Mouse (Mus musculus): ENCODE data around the gene Mtch1. TPM values are rescaled to one million over a fixed set of nuclear protein-coding genes. Genes with fewer than 3 reads are reported as not detected.
A peak's percentile ranks its signal among the peaks of the same experiment; 100 is the strongest.

The Mtch1 gene
- polyA plus RNA-seq, 1 experiment from 2014 or later = 368 TPM

DNA sequence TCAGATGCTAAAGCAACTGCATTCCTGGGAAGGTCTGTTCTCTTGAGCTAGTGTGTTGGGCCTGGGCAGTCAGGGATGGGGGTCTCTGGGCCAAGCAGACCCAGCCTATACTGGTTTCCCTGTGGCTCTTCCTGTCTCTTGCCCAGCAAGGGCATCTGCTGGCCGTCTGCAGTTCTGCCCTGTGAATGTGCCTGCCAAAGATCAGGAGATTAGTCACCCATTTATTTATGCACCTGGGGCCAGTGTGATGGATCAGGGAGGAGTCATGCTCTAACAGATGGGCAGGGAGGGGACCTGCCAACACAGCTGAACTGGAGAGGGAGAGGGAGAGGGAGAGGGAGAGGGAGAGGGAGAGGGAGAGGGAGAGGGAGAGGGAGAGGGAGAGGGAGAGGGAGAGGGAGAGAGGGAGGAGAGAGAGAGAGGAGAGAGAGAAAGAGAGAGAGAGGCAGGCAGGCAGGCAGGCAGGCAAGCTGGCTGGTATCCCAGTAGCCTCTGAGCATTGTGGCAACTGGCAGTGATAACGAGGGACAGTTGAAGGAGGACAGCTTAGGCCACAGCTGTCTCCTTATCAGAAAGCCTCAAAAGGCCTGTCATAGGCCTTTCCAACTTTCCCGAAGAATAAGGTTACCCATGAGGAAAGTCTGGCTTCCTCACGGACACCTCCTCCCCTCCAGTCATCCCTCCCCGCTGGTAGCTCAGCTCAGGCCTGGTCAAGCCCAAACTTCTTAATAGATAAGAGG is 16.9 kb downstream of the Mtch1 start:
- no peaks in the 10 kb centered on the region for H3K9me3 ChIP-seq
- H3K4me3 ChIP-seq (replicated peaks) = no peak overlapping the region
- WGBS = 48% methylated on average over 5 of the region's 5 CpGs
- no peak overlapping the region for H3K27ac ChIP-seq
- no peak overlapping the region for H3K4me2 ChIP-seq
- peaks cover 15% of the 10 kb centered on the region for H3K4me1 ChIP-seq (replicated peaks)
- no peak overlapping the region for H3K9ac ChIP-seq (replicated peaks)
- no peak for ATAC-seq (ENCODE audit: insufficient number of reproducible peaks, insufficient read depth, low FRiP score, low TSS enrichment, low read depth)
- peaks cover 59% of the 10 kb centered on the region for H3K36me3 ChIP-seq
- peaks cover 27% of the 10 kb centered on the region for H3K27me3 ChIP-seq

DNA sequence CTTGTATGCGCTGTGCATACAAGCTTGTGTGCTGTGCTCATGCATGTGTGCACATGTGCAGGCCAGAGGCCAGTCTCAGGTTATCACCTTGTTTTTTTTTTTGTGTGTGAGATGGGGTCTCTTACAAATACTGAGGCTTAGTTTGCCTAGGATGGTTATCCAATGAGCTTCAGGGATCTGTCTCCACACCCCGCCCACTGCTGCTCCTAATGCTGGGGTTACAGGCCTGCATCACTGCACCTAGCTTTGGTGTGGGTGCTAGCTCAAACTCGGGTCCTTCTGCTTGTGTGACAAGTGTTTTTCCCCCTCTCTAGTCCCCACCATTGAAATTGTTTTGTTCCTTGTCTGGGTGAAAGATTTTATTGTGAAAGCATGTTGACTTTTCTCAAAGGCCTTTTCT is 17.5 kb downstream of the Mtch1 start:
- ATAC-seq (ENCODE audit: insufficient number of reproducible peaks, insufficient read depth, low FRiP score, low TSS enrichment, low read depth) = no peak
- no peak overlapping the region for H3K9ac ChIP-seq (replicated peaks)
- no peak overlapping the region for H3K27ac ChIP-seq

DNA sequence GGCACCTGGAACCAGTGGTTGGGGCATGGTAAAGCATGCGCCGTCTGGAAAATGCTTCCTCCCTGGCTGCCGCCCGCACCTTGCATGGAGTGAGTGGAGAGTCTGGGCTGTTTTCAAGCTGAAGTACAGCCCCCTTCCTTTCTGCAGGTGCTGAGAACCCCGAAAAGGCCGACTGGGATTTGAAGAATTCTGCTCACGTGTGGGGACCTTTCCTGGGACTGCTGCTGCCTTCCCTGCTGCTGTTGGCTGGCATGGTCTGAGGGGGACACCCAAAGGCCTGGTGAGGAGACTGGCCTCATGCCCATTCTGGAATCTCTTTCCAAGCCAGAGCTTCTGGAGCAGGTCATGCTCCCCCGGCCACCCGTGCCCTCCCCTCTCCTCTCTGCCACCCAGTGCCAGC is 20.0 kb downstream of the Mtch1 start:
- WGBS = 77% methylated on average over 9 of the region's 9 CpGs

More for the DNA sequence above, 17.5 kb downstream of the Mtch1 start:
- H3K4me3 ChIP-seq (replicated peaks) = no peak overlapping the region
- H3K27me3 ChIP-seq = peaks cover 30% of the 10 kb centered on the region
- H3K9me3 ChIP-seq = no peaks in the 10 kb centered on the region
- peaks cover 53% of the 10 kb centered on the region for H3K36me3 ChIP-seq
- H3K4me1 ChIP-seq (replicated peaks) = peaks cover 15% of the 10 kb centered on the region
- WGBS = 80% methylated on average over 3 of the region's 3 CpGs
- H3K4me2 ChIP-seq = no peak overlapping the region

DNA sequence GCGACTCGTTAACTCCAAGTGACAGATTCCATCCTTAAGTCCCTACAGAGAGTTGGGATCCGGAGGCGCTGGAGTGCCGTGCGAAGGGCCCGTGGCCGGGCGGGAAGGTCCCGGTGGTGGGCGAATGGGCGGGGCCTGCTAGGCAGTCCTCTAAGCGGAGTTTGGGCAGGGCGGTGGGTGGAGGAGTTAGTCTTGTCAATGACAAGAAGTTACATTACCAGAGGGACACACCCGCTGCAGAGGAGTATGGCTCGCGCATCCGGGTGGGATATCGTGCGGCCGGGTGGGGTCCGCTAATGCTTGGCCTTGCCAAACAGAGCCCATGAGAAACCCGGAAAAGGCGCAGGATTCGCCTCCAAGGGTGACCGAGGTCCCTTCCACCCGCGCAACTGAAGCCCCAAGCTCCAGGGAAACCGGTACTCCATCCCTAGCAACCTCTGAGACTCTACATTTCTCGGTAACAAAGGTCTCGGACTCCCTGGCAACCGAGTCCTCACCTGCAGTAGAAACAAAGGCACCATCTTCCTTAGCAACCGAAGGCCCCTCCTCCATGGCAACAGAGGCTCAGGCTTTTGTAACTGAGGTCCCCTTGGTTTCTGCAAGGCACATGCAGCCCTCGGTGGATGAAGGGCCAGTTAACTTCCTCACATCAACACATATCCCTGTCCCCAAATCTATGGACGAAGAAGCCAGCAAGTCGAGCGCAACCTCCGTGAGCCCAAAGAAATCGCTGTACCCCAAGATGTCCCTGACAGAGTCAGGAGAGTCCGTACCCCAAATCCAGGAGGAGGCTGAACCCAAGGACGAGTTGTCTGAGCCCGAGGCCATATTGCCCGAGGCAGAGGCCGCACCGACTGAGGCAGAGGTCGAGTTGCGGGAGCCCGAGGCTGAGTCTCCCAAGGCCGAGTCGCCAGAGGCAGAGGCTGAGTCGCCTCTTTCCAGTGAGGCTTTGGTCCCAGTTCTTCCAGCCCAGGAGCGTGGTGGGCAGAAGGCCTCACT is 20.9 kb downstream of the Mtch1 start:
- 0 out of 2 replicates have a peak, but pooled peaks have one; percentile 27 for ATAC-seq (ENCODE audit: insufficient number of reproducible peaks, insufficient read depth, low FRiP score, low TSS enrichment, low read depth)
- no peak overlapping the region for H3K27ac ChIP-seq
- peak overlapping the region; percentile 33 for H3K4me3 ChIP-seq (replicated peaks)
- no peaks in the 10 kb centered on the region for H3K9me3 ChIP-seq
- peak overlapping the region; percentile 59 for H3K9ac ChIP-seq (replicated peaks)
- 14% methylated on average over 52 of the region's 52 CpGs for WGBS
- H3K4me2 ChIP-seq = peak overlapping the region; percentile 65
- H3K27me3 ChIP-seq = peaks cover 50% of the 10 kb centered on the region
- peaks cover 23% of the 10 kb centered on the region for H3K36me3 ChIP-seq
- peaks cover 25% of the 10 kb centered on the region for H3K4me1 ChIP-seq (replicated peaks)

More for the DNA sequence above, 20.0 kb downstream of the Mtch1 start:
- no peak for ATAC-seq (ENCODE audit: insufficient number of reproducible peaks, insufficient read depth, low FRiP score, low TSS enrichment, low read depth)
- Histone ChIP-seq H3K27me3 (peaks cover 42% of the 10 kb centered on the region), H3K9ac (replicated peaks) (no peak overlapping the region), H3K4me2 (no peak overlapping the region), H3K4me1 (replicated peaks) (peaks cover 16% of the 10 kb centered on the region), H3K36me3 (peaks cover 32% of the 10 kb centered on the region), H3K9me3 (no peaks in the 10 kb centered on the region), H3K27ac (no peak overlapping the region), H3K4me3 (replicated peaks) (no peak overlapping the region)

DNA sequence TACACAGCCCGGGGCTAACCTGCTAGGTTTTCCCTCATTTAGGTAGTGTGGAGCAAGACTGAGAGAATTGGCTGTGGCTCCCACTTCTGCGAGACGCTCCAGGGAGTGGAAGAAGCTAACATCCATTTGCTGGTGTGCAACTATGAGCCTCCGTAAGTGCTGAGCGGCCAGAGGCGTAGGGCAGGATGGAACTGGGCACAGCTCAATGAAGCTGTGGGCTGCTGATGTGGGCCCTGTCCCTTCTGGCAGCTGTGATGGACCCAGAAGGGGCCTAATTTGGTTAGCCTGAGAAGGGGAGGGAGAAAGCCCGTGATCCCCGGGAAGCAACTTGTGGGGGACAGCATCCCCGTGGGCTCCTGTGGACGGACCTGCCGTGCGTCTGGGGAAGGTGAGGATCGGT is 21.9 kb downstream of the Mtch1 start:
- Histone ChIP-seq H3K4me1 (replicated peaks) (peaks cover 29% of the 10 kb centered on the region), H3K9me3 (no peaks in the 10 kb centered on the region), H3K36me3 (peaks cover 13% of the 10 kb centered on the region; the same call in 1 of the 2 replicates), H3K4me3 (replicated peaks) (peak overlapping the region; percentile 33; the same call in 1 of the 2 replicates), H3K9ac (replicated peaks) (peak overlapping the region; percentile 59; the same call in 1 of the 2 replicates), H3K27ac (no peak overlapping the region), H3K27me3 (peaks cover 60% of the 10 kb centered on the region), H3K4me2 (peak overlapping the region; percentile 65)
- WGBS = 56% methylated on average over 13 of the region's 13 CpGs
- no peak for ATAC-seq (ENCODE audit: insufficient number of reproducible peaks, insufficient read depth, low FRiP score, low TSS enrichment, low read depth)

DNA sequence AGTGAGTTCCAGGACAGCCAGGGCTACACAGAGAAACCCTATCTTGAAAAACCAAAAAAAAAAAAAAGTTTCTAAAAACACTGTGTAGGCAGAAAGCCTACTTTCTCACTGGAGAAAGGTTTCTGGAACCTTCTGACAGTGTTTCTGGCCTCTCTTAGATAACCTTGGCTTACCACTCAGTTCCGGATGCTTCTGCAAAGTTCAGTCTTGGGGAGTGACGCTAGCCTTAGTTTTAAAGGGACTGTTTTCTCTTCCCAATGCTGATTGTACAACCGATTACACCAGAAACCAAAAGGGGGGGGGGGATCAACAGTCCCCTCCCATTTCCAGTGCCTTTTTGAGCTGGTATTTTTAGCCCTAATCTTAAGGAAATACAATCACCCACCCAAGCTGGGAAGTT is 24.1 kb downstream of the Mtch1 start:
- H3K27ac ChIP-seq = no peak overlapping the region
- H3K4me2 ChIP-seq = no peak overlapping the region
- peaks cover 29% of the 10 kb centered on the region for H3K4me1 ChIP-seq (replicated peaks)
- H3K9ac ChIP-seq (replicated peaks) = no peak overlapping the region
- no peaks in the 10 kb centered on the region for H3K36me3 ChIP-seq
- WGBS = 91% methylated on average over 3 of the region's 3 CpGs
- H3K27me3 ChIP-seq = peaks cover 78% of the 10 kb centered on the region
- no peak for ATAC-seq (ENCODE audit: insufficient number of reproducible peaks, insufficient read depth, low FRiP score, low TSS enrichment, low read depth)
- H3K4me3 ChIP-seq (replicated peaks) = no peak overlapping the region
- H3K9me3 ChIP-seq = no peaks in the 10 kb centered on the region

DNA sequence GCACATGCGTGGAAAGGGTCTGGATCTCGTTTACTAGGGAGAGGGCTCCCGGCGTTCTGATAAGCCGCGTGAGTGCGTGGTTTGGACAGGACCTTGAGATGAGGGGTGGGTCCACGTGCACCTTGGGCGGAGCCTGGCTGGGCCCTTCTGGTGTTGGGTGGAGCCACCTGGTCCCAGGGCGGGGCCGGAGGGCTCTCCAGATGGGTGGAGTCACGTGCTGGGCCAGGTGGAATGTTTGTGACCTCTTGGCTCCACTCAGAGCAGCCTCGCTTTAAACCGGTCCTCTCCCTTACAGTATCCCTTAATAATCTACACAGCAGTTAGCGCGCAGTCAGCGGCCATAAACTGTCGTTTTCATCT is 25.2 kb downstream of the Mtch1 start:
- Histone ChIP-seq H3K4me2 (peak overlapping the region; percentile 53), H3K9me3 (no peaks in the 10 kb centered on the region), H3K9ac (replicated peaks) (no peak overlapping the region; the same call in 1 of the 2 replicates), H3K27me3 (peaks cover 70% of the 10 kb centered on the region), H3K36me3 (no peaks in the 10 kb centered on the region), H3K27ac (no peak overlapping the region), H3K4me3 (replicated peaks) (peak overlapping the region; percentile 24), H3K4me1 (replicated peaks) (peaks cover 29% of the 10 kb centered on the region)
- WGBS = 5% methylated on average over 18 of the region's 18 CpGs
- ATAC-seq (ENCODE audit: insufficient number of reproducible peaks, insufficient read depth, low FRiP score, low TSS enrichment, low read depth) = 0 out of 2 replicates have a peak, but pooled peaks have one; percentile 22

DNA sequence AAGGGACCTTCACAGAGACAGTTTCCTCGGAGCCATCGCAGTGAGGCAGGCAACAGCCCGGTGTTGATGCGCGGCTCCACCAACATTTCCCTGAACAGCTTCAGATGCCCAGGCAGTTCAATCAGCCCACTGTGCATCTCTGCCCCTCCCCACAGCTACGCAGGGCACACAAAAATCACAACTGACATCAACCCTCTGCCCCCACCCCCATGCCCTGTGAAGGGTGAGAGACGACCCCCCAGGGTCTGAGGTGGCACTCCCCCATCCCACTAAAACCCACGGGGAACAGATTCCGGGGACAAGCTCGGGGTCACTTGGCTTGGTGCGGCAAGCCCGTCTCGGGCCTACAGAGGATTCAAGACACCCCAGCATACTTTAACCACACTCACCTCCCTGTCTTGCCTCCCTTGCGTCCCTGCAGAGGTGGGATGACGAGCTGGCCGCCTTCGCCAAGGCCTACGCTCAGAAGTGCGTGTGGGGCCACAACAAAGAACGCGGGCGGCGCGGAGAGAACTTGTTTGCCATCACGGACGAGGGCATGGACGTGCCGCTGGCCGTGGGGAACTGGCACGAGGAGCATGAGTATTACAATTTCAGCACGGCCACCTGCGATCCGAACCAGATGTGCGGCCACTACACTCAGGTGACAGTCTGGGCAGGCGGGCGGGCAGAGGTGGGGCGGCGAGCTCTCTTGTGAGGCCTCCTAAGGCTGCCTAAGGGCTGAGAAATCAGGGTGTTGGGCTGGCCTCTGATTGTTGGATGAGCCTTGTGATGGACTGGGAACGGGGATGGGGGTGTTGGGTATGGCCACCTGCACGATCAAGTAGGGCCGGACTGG is 25.8 kb downstream of the Mtch1 start:
- Histone ChIP-seq H3K27me3 (peaks cover 64% of the 10 kb centered on the region), H3K4me2 (peak overlapping the region; percentile 53), H3K9ac (replicated peaks) (no peak overlapping the region; the same call in 1 of the 2 replicates)

DNA sequence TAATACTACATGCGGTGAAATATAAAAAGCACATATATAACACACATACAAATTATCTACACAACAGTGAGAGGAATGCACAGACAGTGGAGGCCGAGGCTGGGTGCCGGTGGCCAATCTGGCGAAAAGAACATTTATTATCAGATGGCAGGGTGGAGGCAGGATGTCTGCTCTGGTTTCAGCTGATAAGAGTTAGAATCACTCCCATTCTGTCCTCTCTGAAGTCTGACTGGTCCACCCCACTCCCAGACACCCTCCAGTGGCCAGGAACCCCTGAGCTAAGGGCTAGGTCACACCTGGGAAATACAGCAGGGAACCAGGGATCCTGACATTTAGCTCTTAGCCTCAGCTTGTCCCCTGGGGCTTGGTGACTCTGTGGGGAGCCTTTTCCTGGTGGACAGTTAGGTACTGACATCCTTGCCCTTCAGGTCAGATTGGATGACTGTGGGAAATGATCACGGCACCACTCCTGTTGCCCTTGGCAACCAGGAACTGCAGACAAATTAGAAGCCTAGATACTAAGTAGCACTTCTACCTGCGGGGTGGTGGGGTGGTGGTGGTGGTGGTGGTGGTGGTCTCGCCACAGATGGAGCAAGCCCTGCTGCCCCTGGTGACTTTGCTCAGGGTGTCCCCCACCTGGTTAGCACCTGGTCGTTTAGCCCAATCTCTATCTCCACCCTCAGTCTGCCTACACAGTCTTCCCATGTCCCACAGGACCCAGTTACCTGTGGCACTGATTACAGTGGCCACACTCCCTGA is 27.7 kb downstream of the Mtch1 start:
- Histone ChIP-seq H3K4me2 (no peak overlapping the region), H3K4me1 (replicated peaks) (peaks cover 25% of the 10 kb centered on the region), H3K36me3 (no peaks in the 10 kb centered on the region), H3K9me3 (no peaks in the 10 kb centered on the region), H3K27me3 (peaks cover 49% of the 10 kb centered on the region), H3K4me3 (replicated peaks) (no peak overlapping the region), H3K9ac (replicated peaks) (no peak overlapping the region), H3K27ac (no peak overlapping the region)
- no peak for ATAC-seq (ENCODE audit: insufficient number of reproducible peaks, insufficient read depth, low FRiP score, low TSS enrichment, low read depth)
- 72% methylated on average over 8 of the region's 8 CpGs for WGBS

More for the DNA sequence above, 25.8 kb downstream of the Mtch1 start:
- no peak overlapping the region for H3K27ac ChIP-seq
- no peaks in the 10 kb centered on the region for H3K36me3 ChIP-seq
- H3K4me3 ChIP-seq (replicated peaks) = peak overlapping the region; percentile 24
- H3K9me3 ChIP-seq = no peaks in the 10 kb centered on the region
- peaks cover 25% of the 10 kb centered on the region for H3K4me1 ChIP-seq (replicated peaks)
- ATAC-seq (ENCODE audit: insufficient number of reproducible peaks, insufficient read depth, low FRiP score, low TSS enrichment, low read depth) = 0 out of 2 replicates have a peak, but pooled peaks have one; percentile 40
- 8% methylated on average over 41 of the region's 41 CpGs for WGBS

DNA sequence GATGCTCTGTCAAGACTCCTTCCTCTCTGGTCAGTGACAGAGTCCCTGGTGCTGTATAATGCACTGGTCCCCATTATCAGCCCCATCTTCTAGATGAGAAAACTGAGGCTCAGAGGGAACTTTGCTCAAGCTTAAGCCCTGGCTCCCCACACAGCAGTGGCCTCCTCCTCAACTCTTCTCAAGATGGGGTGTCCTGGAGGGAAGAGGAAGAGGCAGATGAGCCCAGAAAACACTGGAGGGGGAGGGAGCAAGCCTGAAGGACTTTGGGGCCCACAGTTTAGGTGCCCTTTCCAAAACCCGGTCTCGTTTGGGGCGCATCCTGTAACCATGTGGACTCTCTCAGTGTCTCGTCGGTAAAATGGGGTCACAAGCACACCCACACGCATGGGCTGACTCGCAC is 28.3 kb downstream of the Mtch1 start:
- no peak overlapping the region for H3K4me3 ChIP-seq (replicated peaks)
- peaks cover 49% of the 10 kb centered on the region for H3K27me3 ChIP-seq
- H3K36me3 ChIP-seq = no peaks in the 10 kb centered on the region
- no peak overlapping the region for H3K27ac ChIP-seq
- no peak overlapping the region for H3K4me2 ChIP-seq
- H3K9me3 ChIP-seq = no peaks in the 10 kb centered on the region
- H3K9ac ChIP-seq (replicated peaks) = no peak overlapping the region
- ATAC-seq (ENCODE audit: insufficient number of reproducible peaks, insufficient read depth, low FRiP score, low TSS enrichment, low read depth) = no peak
- H3K4me1 ChIP-seq (replicated peaks) = peaks cover 25% of the 10 kb centered on the region
- WGBS = 86% methylated on average over 7 of the region's 7 CpGs
